Mouse (Mus musculus): ENCODE results near the gene Cope.
A peak's percentile ranks its signal among the peaks of the same experiment; 100 is the strongest.

The Cope gene

DNA sequence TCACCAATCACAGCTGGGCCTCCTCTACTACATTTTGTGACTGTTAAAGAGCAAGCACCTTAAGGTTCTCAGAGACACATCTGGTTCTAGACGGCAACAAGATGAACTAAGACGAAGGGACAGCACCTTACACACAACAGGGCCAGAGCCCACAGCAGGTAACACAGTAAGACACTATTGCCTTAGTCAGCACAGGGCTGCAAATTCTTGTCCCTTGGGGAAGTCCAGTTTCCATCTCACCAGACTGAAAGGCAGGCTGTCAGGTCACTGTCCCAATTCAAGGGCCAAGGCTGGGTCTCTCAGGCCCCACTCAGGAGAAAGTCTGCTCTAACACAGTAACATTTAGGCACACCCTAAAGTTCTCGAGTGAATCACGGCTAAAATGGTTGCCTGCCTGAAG is 45.1 kb downstream of the Cope start:
- no peak for DNase-seq (ENCODE audit: low read depth, low spot score)

DNA sequence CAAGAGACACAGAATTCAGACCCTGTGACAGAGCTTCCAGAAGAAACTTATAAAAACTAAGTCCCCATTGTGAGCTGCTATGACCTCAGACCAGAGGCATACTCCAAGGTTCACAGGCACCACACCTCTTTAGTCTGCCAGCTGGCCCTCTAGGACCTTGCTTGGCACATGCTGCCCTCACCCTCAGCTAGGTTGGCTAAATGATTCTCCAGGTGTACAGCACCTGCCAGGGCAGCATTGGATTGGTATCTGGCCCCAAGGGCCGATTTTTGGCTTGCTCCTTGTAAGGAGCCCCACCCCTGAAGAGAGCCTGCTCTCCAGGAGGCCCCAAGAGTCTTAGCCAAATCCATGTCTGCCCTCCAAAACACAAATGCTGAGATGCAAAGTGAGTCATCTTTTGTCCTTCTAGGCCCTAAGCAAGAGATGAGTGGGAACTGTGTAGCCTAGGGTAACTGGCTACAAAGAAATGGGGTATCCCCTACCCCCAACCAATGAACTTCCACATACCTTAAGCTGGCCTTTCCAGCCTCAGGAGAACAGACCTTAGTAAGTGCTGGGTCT is 45.6 kb downstream of the Cope start:
- DNase-seq (ENCODE audit: low read depth, low spot score) = no peak

DNA sequence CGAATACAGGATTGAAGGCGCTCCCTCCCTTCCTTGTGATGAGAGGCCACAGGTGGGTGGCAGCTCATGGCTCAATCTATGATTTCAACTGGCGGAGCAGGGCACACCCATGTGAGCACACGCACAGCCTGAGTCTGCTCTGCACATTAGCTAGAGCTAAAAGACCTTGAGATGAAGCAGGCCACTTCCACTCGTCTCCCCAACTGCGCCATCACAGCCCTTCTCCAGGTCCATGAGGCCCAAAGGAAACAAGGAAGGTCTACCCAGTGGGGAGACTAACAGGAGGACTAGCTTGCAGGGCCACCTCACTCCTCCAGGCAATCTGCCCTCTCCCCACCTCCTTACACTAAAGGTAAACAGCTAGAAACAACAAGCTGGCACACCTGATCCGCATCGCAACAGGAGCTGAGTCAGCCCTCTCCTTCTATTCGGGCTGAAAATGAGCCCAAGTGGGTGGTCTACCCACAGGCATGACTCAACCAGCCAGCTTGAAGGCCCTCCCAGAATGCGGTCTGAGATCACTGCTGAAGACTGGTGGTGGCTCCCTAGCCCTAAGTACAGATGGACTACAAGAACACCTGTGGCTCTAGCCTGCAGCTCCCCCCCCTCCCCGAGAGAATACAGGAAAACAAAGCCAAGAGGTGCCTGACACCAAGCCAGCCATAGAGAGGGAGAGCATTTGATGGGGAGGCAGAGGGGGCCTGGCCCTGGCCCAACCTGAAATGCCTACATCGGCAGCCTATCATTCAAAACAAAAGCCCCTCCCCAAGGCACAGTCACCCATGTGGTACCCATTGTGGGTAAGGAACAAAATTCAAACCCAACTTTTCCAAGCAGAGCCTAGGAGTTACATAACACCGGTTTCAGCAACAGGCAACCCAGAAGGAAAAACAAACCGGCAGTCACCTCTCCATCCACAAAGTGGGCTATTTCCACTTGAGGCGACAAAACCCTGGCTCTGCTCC is 49.0 kb downstream of the Cope start:
- no peak for DNase-seq (ENCODE audit: low read depth, low spot score)

DNA sequence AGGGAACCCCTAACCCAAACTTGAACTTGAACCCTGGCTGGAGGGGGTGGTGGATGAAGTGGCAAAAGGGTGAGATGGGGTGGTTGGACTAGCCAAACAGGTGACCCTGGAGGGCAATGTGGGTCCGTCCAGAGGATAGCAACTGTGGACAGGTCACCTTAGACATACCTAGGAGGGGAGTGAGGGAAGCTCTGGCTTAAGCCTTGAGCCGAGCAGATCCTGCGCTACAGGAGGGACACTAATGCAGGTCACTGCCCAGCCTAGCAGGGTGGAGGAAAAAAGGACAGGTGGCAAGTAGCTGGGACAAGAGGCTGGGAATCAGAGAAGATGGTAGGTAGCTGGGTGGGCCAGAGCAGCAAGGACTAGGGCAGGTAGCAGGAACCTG is 49.7 kb downstream of the Cope start:
- no peak for DNase-seq (ENCODE audit: low read depth, low spot score)

GRCm38 (mm10) chr8:70352657-70353151 is 50.4 kb downstream of the Cope start:
- no peak for DNase-seq (ENCODE audit: low read depth, low spot score)

DNA sequence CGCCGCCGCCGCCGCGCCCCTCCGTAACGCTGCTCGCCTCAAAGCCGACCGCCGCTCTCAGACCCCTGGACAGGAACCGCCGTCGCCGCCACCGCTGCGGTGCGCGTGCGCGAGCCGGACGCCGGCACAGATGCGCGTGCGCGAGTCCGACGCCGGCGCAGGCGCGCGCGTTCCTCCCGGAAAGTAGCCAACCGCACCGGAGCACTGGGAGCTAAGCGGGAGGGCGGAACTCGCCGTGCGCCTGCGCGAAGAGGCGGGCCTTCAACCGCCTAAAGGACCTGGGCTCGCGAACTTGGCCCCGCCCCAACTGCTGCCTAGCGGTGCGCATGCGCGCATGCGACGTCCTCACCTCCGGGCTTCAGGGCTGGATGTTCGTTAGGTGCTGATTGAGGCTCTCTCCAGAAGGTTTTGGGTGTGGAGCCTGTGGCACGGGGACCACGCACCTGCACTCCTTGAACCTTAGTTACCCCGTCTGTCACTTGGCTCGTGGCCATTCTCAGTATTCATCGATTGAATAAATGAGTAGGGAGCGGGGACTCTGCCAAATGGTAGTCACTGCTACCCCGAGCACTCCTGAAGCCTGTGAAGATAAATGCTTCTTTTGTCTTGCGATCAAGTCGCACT is 51.0 kb downstream of the Cope start, which contains the start of gene Upf1:
Upf1 (minus strand) TSS at position 85 of the 624 bp plus-strand sequence.
- peak; percentile 99 for DNase-seq (ENCODE audit: low read depth, low spot score)

DNA sequence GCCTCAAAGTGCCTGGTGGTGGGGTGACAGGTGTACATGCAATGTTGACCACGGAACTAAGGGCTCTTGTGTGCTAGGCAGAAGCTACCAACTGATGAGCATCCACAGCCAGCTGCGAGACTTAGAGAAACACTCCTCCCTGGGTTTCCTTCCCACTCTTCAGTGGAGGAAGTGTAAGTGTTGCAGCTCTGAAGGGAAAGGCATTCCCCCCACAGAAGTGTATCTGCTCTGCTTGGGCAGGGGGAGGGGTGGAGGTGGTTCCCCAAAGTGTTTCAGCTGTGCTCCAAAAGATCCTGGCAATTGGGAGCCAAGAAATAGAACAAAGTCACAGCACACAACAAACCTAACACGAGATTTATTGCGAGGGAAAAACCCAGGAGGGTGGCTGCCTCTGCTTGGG is 51.7 kb downstream of the Cope start:
- DNase-seq (ENCODE audit: low read depth, low spot score) = no peak

DNA sequence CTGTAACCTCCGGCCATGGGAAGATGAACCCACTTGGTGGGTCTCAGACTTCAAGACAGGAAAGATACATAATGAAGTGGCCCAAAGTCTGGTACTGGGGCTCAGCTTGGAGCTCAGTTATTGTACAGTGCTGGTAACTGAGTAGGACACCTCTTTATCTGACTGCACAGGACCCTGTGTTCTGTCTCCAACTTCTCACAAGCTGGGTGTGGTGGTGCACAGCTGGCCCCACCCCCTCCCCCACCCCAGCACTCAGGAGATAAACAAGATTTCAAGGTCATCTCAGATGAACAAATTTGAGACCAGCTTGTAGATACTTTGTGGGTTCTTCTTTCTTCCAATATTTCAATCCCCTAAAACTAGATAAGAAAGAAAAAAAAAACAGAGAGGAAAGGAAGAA is 53.8 kb downstream of the Cope start:
- no peak for DNase-seq (ENCODE audit: low read depth, low spot score)

DNA sequence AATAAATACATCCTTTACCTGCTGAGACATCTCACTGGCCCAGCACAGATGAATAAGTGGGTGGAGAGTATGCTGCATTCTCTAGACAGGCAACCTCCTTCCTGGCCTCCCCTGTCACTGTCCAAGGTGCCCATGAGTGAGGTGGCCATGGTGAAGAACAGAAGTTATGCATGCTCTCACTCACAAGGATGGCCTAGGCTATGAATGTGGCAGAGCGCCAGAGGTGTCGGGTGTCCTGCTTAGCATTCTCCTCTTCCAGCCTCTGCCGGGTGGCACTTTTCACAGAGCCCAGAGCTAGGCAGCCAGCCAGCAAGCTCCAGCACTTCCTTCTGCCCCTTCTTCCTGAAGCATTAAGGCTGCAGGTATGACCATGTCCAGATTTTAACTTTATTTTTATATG is 57.1 kb downstream of the Cope start:
- no peak for DNase-seq (ENCODE audit: low read depth, low spot score)

DNA sequence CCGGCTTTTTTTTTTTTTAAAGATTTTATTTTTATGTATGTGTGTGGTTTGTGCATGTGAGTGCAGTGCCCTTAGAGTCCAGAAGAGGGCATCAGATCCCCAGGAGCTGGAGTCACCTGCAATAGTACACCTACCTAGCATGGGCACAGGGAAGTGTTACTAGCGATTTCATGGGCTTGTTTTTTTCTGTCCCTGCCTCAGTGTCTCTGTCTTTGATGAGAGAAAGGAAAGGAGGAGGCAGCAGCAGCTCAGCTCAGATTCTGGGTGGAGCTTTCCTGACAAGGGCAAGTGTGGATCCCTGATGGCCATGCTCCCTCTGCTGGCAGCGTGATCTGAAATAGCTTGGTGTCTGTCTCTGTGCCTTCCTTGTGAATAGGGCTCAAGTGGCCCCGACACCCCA is 58.5 kb downstream of the Cope start:
- no peak for DNase-seq (ENCODE audit: low read depth, low spot score)

- DNase-seq (ENCODE audit: low read depth, low spot score) = no peak
Observed at GRCm38 (mm10) chr8:70361484-70362032, 59.2 kb downstream of the Cope start.

Data from forelimb bud, embryonic 11.5 days (tissue).